Mouse (Mus musculus): Measurements from ENCODE around the gene Glt28d2. TPM values are rescaled to one million over a fixed set of nuclear protein-coding genes. Genes with fewer than 3 reads are reported as not detected.

Glt28d2 gene
- 0.37 and 0.53 TPM in 2 replicates for polyA plus RNA-seq (2014; fragmentation: Nextera tagmentation; extraction: Ambion mirVana)

DNA sequence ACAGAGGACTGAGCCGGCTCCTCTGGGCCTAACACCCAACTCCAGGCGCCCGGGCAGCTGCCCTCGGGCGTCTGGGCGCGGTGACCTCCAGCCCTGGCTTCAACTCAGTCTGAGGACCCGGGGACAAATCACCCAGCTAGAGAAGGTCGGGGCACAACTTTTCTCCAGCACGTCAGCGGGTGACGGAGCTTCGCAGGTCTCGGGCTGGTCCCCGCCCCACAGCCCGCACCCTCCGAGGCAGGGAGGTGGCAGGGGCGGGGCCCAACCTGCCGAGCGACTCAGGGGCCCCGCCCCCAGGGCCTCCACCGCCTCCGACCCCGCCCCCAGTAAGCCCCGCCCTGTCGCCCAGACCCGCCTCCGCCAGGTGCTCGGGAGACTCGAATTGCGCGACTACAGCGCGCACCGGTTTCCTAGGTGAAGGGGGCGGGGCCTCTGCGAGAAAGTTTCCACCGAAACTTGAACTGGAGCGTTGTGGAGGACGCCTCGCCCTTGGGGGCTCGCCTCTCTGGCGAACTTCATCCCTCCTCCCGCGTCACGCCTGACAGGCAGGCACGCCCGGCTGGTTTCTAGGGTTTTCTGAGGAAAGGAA lies at the start of gene Glt28d2, which contains the start of gene Gm37240:
Glt28d2 (minus strand) TSS at position 278 of the 589 bp plus-strand sequence.
Gm37240 (minus strand) TSS at position 280 of the 589 bp plus-strand sequence.
- Histone ChIP-seq H3K9ac (peak within 1 kb of the TSS; percentile 47), H3K4me2 (replicated peaks) (peak within 1 kb of the TSS; percentile 87), H3K4me3 (replicated peaks; ENCODE audit: low read length) (peak within 1 kb of the TSS; percentile 48), H3K9me3 (ENCODE audit: control insufficient read depth, low read length) (no peaks in the 10 kb centered on the region), H3K27ac (no peak within 1 kb of the TSS), H3K36me3 (replicated peaks; ENCODE audit: control insufficient read depth, insufficient read depth) (no peaks in the 10 kb centered on the region), H3K27me3 (ENCODE audit: control insufficient read depth, insufficient read depth, low read length) (peaks cover 33% of the 10 kb centered on the region), H3K4me1 (replicated peaks; ENCODE audit: control insufficient read depth, insufficient read depth, low read length) (peaks cover 7% of the 10 kb centered on the region; the same call in 1 of the 2 replicates)
- ATAC-seq (ENCODE audit: low FRiP score) (peak; percentile 79), DNase-seq (ENCODE audit: low spot score) (peak; percentile 44)
- WGBS: under 1% methylated on average over 48 of the region's 48 CpGs

DNA sequence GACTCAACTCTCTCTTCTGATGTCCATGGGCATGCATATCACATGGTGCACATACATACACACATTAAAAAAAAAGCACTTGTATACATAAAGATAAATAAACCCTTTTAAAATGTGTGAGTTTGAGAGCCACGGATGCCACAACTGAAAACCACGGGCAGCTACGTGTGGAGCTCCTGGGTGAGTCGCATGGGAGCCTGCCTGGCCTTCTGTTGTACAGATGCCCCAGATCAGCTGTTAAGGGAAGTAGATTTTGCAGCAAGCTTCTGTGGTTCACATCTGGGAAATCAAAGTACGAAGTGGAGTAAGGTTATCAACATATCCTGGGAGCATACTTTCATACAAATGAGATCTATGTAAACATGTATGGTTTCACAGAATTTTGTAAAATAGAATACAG lies 46.3 kb upstream of the Glt28d2 start:
- Histone ChIP-seq H3K4me1 (replicated peaks; ENCODE audit: control insufficient read depth, insufficient read depth, low read length) (no peaks in the 10 kb centered on the region; the same call in 1 of the 2 replicates), H3K9me3 (ENCODE audit: control insufficient read depth, low read length) (no peaks in the 10 kb centered on the region), H3K9ac (no peak overlapping the region), H3K4me2 (replicated peaks) (no peak overlapping the region), H3K36me3 (replicated peaks; ENCODE audit: control insufficient read depth, insufficient read depth) (no peaks in the 10 kb centered on the region), H3K27me3 (ENCODE audit: control insufficient read depth, insufficient read depth, low read length) (no peaks in the 10 kb centered on the region), H3K27ac (no peak overlapping the region), H3K4me3 (replicated peaks; ENCODE audit: low read length) (no peak overlapping the region)
- DNase-seq (ENCODE audit: low spot score) (no peak), ATAC-seq (ENCODE audit: low FRiP score) (no peak)
- 96% methylated on average over 5 of the region's 5 CpGs for WGBS

DNA sequence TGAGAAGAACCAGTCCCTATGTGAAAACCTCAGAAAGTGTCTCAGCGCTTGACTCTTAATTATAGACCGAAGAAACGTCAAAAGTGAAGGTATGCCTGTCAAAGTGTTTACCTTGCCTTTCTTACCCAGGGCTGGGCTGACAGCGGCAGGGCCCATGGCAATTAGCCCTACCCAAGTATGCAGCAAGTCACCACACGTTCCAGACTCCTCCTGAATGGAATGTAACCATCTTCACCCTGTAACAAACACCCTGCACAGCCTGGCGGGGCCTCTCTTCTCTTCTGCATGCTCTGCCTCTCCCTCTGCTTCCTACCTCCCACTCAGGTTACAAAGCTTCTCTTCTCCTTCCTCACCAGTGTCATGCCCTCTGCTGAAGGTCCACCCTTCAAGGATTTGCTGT lies 44.5 kb upstream of the Glt28d2 start:
- WGBS: 82% methylated on average over 6 of the region's 6 CpGs
- DNase-seq (ENCODE audit: low spot score): no peak
- no peaks in the 10 kb centered on the region for H3K27me3 ChIP-seq (ENCODE audit: control insufficient read depth, insufficient read depth, low read length)
- H3K4me1 ChIP-seq (replicated peaks; ENCODE audit: control insufficient read depth, insufficient read depth, low read length): no peaks in the 10 kb centered on the region; the same call in 1 of the 2 replicates
- H3K4me2 ChIP-seq (replicated peaks): no peak overlapping the region
- H3K4me3 ChIP-seq (replicated peaks; ENCODE audit: low read length): no peak overlapping the region
- H3K9me3 ChIP-seq (ENCODE audit: control insufficient read depth, low read length): no peaks in the 10 kb centered on the region
- no peak overlapping the region for H3K9ac ChIP-seq
- ATAC-seq (ENCODE audit: low FRiP score): no peak
- H3K27ac ChIP-seq: no peak overlapping the region
- no peaks in the 10 kb centered on the region for H3K36me3 ChIP-seq (replicated peaks; ENCODE audit: control insufficient read depth, insufficient read depth)

DNA sequence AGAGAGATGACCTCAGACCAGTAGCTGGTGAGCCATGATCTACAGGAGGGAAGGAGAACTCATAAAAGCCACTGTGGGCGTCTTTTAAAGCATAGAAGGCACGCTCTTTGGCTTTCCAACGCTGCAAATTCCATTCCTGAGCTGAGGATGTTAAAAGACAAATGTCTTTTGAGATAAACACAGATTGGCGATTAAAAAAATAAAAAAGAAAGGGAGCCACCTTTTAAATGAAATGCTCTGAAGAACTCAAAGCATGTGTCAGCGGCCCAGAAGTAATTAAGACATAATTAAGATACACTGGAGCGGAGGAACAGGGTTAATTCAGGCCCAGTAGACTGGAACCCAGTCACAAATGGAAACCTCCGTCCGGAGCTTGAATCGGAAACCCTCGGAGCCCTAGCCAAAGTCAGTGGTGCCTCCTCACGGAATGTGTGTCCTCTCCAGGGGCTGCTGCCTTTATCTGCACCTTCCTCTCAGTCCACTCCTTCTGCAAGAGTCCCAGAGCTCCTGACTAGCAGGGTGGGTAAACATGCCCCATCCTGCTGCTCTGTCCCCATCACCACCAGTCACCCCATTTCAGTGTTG lies 43.4 kb upstream of the Glt28d2 start:
- DNase-seq (ENCODE audit: low spot score): no peak

DNA sequence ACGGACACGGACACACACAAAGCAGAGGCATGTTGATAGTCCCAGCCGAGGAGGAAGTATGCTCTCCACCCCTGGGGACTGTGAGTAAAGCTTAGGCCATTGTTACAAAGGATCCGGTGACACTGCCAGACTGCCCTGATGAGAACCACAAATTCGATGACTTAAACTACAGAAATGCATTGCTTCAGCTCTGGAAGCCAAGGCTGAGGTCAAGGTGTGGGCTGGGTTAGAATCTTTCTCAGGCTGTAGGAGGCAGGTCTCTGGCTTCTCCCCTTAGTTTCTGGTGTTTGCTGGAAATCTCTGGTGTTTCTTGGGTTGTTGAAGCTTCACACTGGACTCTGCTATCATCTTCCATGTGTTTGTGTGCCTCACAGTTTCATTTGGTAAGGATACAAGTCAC lies 42.4 kb upstream of the Glt28d2 start:
- H3K27ac ChIP-seq: no peak overlapping the region

More for the DNA sequence above, 43.4 kb upstream of the Glt28d2 start:
- Histone ChIP-seq H3K4me3 (replicated peaks; ENCODE audit: low read length) (no peak overlapping the region), H3K9me3 (ENCODE audit: control insufficient read depth, low read length) (no peaks in the 10 kb centered on the region), H3K4me1 (replicated peaks; ENCODE audit: control insufficient read depth, insufficient read depth, low read length) (no peaks in the 10 kb centered on the region; the same call in 1 of the 2 replicates), H3K27me3 (ENCODE audit: control insufficient read depth, insufficient read depth, low read length) (no peaks in the 10 kb centered on the region), H3K36me3 (replicated peaks; ENCODE audit: control insufficient read depth, insufficient read depth) (no peaks in the 10 kb centered on the region), H3K27ac (no peak overlapping the region), H3K4me2 (replicated peaks) (no peak overlapping the region), H3K9ac (no peak overlapping the region)
- 40% methylated on average over 11 of the region's 11 CpGs for WGBS
- no peak for ATAC-seq (ENCODE audit: low FRiP score)

DNA sequence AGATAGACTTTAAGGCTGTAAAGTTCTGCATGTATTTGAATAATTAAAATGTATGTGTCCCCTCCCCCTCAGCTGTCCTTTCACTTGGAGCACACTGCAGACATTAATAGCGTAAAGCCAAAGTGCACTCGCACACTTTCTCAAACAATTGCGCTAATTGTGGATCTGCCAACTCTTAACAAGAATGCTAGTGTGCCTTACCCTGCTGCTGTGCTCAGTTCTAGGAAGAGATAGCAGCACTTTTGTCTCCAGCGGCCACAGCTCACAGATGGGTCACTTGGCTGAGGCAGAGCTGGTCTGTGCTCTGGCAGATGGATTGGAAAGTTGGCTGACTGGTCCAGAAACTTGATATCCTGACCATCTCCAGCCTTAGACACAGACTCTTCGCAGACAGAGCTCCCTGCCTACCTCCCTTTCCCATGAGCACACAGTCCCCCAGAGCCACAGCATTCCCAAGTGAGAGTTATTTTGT lies 40.9 kb upstream of the Glt28d2 start:
- peak; percentile 53; the same call in 1 of the 2 replicates for ATAC-seq (ENCODE audit: low FRiP score)
- DNase-seq (ENCODE audit: low spot score): no peak
- Histone ChIP-seq H3K4me1 (replicated peaks; ENCODE audit: control insufficient read depth, insufficient read depth, low read length) (no peaks in the 10 kb centered on the region; the same call in 1 of the 2 replicates), H3K27ac (no peak overlapping the region), H3K9me3 (ENCODE audit: control insufficient read depth, low read length) (no peaks in the 10 kb centered on the region), H3K4me3 (replicated peaks; ENCODE audit: low read length) (no peak overlapping the region), H3K9ac (no peak overlapping the region), H3K4me2 (replicated peaks) (no peak overlapping the region), H3K27me3 (ENCODE audit: control insufficient read depth, insufficient read depth, low read length) (no peaks in the 10 kb centered on the region), H3K36me3 (replicated peaks; ENCODE audit: control insufficient read depth, insufficient read depth) (no peaks in the 10 kb centered on the region)
- 66% methylated on average over 5 of the region's 5 CpGs for WGBS

More for the DNA sequence above, 42.4 kb upstream of the Glt28d2 start:
- H3K4me1 ChIP-seq (replicated peaks; ENCODE audit: control insufficient read depth, insufficient read depth, low read length): no peaks in the 10 kb centered on the region; the same call in 1 of the 2 replicates
- DNase-seq (ENCODE audit: low spot score): no peak
- 82% methylated on average over 5 of the region's 5 CpGs for WGBS
- no peak overlapping the region for H3K4me3 ChIP-seq (replicated peaks; ENCODE audit: low read length)
- no peaks in the 10 kb centered on the region for H3K9me3 ChIP-seq (ENCODE audit: control insufficient read depth, low read length)
- H3K4me2 ChIP-seq (replicated peaks): no peak overlapping the region
- no peaks in the 10 kb centered on the region for H3K36me3 ChIP-seq (replicated peaks; ENCODE audit: control insufficient read depth, insufficient read depth)
- no peak for ATAC-seq (ENCODE audit: low FRiP score)
- H3K27me3 ChIP-seq (ENCODE audit: control insufficient read depth, insufficient read depth, low read length): no peaks in the 10 kb centered on the region
- no peak overlapping the region for H3K9ac ChIP-seq

DNA sequence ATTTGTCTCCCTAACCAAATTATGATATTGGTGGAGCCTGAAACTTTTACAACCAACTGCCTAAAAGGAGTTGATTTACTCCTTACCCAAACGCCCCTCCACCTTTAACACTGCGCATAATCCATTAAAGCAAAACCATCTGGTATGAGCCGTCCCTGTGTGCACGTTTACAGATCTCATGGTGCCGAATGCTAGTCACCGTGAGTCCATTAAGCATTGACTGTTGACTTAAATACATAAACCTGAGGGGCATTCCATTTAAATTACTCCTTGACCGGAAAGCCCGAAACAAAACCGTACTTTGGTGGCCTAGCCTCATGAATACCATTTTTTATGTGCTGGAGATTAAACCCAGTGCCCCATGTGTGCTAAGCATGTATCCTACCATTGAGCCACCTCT lies 40.0 kb upstream of the Glt28d2 start:
- H3K36me3 ChIP-seq (replicated peaks; ENCODE audit: control insufficient read depth, insufficient read depth): no peaks in the 10 kb centered on the region
- H3K4me2 ChIP-seq (replicated peaks): no peak overlapping the region
- DNase-seq (ENCODE audit: low spot score): no peak
- ATAC-seq (ENCODE audit: low FRiP score): no peak
- H3K4me1 ChIP-seq (replicated peaks; ENCODE audit: control insufficient read depth, insufficient read depth, low read length): no peaks in the 10 kb centered on the region; the same call in 1 of the 2 replicates
- H3K4me3 ChIP-seq (replicated peaks; ENCODE audit: low read length): no peak overlapping the region
- no peak overlapping the region for H3K27ac ChIP-seq
- 81% methylated on average over 9 of the region's 9 CpGs for WGBS
- H3K27me3 ChIP-seq (ENCODE audit: control insufficient read depth, insufficient read depth, low read length): no peaks in the 10 kb centered on the region
- no peaks in the 10 kb centered on the region for H3K9me3 ChIP-seq (ENCODE audit: control insufficient read depth, low read length)
- H3K9ac ChIP-seq: no peak overlapping the region

DNA sequence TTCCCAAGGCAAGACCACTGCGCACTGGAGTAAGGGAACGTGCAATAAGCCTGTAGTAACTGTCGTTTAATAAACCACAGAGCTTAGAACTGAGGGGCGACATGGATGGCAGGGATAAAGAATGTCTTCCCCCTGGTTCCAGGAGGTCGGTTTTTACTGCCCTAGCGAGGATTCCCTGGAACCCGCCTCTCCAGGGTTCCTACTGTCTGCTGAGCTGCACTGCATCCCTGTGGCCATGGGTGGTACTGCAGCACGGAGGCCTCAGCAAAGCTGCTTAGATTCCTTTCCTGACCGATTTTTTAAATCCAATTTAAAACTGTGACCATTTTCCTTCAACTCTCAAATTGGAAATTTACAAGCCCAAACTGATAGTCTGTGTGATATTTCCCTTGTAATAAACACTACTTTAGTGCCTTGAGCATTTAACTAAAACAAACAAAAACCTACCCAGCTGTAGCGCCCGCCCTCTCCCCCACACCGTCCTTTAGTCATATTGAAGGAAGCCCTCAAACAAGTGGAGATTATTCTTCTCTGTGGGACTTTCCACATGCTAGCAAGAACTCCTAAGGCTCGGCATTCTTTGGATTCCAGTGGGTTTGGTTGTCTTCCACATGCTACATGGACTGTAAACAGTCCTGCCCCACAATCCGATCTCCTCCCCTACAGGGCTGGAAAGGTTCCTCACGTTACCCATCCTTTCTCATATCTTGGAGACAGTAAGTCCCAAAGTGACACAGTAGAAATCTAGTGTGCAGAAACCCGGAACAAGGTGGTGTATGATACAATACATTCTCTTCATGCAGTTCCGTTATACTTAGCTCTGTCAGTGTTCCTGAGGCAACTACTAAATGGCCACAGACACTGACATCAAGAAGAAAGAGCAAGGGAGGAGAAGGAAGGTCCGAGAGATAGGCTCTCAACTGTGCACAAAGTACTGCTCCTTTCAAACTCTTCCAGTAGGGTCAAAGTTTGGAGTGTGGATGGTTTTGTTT lies 36.9 kb upstream of the Glt28d2 start:
- no peak for ATAC-seq (ENCODE audit: low FRiP score)
- no peaks in the 10 kb centered on the region for H3K27me3 ChIP-seq (ENCODE audit: control insufficient read depth, insufficient read depth, low read length)
- H3K36me3 ChIP-seq (replicated peaks; ENCODE audit: control insufficient read depth, insufficient read depth): no peaks in the 10 kb centered on the region
- WGBS: 49% methylated on average over 18 of the region's 18 CpGs
- no peak overlapping the region for H3K9ac ChIP-seq
- H3K9me3 ChIP-seq (ENCODE audit: control insufficient read depth, low read length): no peaks in the 10 kb centered on the region
- H3K4me1 ChIP-seq (replicated peaks; ENCODE audit: control insufficient read depth, insufficient read depth, low read length): no peaks in the 10 kb centered on the region
- H3K4me3 ChIP-seq (replicated peaks; ENCODE audit: low read length): no peak overlapping the region
- no peak overlapping the region for H3K27ac ChIP-seq
- DNase-seq (ENCODE audit: low spot score): peak; percentile 89
- H3K4me2 ChIP-seq (replicated peaks): peak overlapping the region; percentile 35; the same call in 1 of the 2 replicates

DNA sequence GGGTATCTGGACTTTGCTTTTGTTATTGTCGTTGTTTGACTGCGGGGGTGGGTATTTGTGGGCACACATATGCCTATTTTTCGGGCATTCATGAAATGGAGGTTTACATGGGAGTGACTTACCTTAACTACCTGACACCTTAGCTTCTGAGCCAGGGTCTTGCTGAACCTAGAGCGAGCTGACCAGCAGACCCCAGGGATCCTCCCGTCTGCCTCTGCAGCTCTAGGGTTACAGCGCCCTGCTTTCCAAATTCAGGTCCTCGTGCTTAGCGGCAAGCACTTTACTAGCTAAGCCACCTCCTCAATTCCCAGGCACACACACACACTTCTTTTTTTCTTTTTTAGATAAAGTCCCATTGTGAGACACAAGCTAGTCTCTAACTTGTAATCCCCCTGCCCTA lies 36.0 kb upstream of the Glt28d2 start:
- 84% methylated on average over 8 of the region's 8 CpGs for WGBS
- Histone ChIP-seq H3K27ac (no peak overlapping the region), H3K4me2 (replicated peaks) (no peak overlapping the region), H3K4me1 (replicated peaks; ENCODE audit: control insufficient read depth, insufficient read depth, low read length) (no peaks in the 10 kb centered on the region), H3K27me3 (ENCODE audit: control insufficient read depth, insufficient read depth, low read length) (no peaks in the 10 kb centered on the region), H3K36me3 (replicated peaks; ENCODE audit: control insufficient read depth, insufficient read depth) (no peaks in the 10 kb centered on the region), H3K9me3 (ENCODE audit: control insufficient read depth, low read length) (no peaks in the 10 kb centered on the region), H3K9ac (no peak overlapping the region), H3K4me3 (replicated peaks; ENCODE audit: low read length) (no peak overlapping the region)
- ATAC-seq (ENCODE audit: low FRiP score) (no peak), DNase-seq (ENCODE audit: low spot score) (no peak)
